Mouse (Mus musculus): ENCODE measurements around the gene Zmat3.

Gene Zmat3

GRCm38 (mm10) chr3:32371957-32372356 is 6.1 kb upstream of the Zmat3 start:
- DNase-seq (ENCODE audit: low read depth, low spot score): no peak

- DNase-seq (ENCODE audit: low read depth, low spot score): no peak
Observed at GRCm38 (mm10) chr3:32367516-32367915, 1.7 kb upstream of the Zmat3 start.

GRCm38 (mm10) chr3:32366246-32366734 is 476 bp upstream of the Zmat3 start:
- no peak for DNase-seq (ENCODE audit: low read depth, low spot score)

- no peak for DNase-seq (ENCODE audit: low read depth, low spot score)
Observed at GRCm38 (mm10) chr3:32364841-32365545, 821 bp downstream of the Zmat3 start.

- no peak for DNase-seq (ENCODE audit: low read depth, low spot score)
Observed at GRCm38 (mm10) chr3:32364195-32364594, 1.6 kb downstream of the Zmat3 start.

GRCm38 (mm10) chr3:32361221-32361620 is 4.6 kb downstream of the Zmat3 start:
- DNase-seq (ENCODE audit: low read depth, low spot score): no peak

DNA sequence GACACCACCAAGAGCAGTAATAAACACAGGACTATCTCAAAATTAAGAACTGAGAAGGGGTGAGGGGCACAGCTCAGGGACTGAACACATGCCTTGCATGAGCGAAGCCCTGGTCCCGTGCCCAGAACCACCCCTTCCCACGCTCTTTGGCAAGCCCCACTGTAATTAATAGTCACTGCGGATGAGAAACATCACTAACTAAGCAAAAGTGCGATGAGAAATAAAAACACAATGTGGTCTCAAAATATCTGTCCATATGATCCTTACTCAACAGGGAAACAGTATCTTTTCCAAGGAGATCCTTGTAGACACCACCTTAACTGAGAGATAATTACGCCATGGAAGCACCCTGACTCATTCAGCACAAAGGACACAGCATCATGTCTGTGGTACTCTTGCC is 17.9 kb downstream of the Zmat3 start:
- DNase-seq (ENCODE audit: low read depth, low spot score): no peak

- DNase-seq (ENCODE audit: low read depth, low spot score): no peak
Observed at GRCm38 (mm10) chr3:32345249-32345648, 20.6 kb downstream of the Zmat3 start.

- no peak for DNase-seq (ENCODE audit: low read depth, low spot score)
Observed at GRCm38 (mm10) chr3:32344825-32345224, 21.0 kb downstream of the Zmat3 start.

- DNase-seq (ENCODE audit: low read depth, low spot score): no peak
Observed at GRCm38 (mm10) chr3:32343371-32343770, 22.4 kb downstream of the Zmat3 start.

- DNase-seq (ENCODE audit: low read depth, low spot score): no peak
Observed at GRCm38 (mm10) chr3:32341434-32341833, 24.4 kb downstream of the Zmat3 start.

DNA sequence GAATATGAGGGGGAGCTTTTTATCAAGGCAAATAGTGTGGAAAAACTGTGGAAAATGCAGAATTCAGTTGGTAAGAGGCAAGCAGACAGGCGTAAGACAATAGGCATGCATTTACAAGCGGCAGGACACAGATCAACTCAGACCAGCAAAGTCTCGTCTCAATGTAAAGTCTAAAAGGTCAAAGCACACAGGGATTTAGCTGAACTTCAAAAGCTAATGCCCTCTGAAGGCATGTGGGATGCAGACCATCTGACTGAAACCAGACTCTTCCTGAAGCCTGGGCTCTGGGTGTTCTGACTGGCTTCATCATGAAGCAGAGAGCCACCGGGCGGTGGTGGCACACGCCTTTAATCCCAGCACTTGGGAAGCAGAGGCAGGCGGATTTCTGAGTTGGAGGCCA is 27.6 kb downstream of the Zmat3 start:
- DNase-seq (ENCODE audit: low read depth, low spot score): no peak

GRCm38 (mm10) chr3:32337770-32338169 is 28.0 kb downstream of the Zmat3 start:
- no peak for DNase-seq (ENCODE audit: low read depth, low spot score)

- no peak for DNase-seq (ENCODE audit: low read depth, low spot score)
Observed at GRCm38 (mm10) chr3:32334901-32335300, 30.9 kb downstream of the Zmat3 start.

GRCm38 (mm10) chr3:32333456-32334086 is 32.2 kb downstream of the Zmat3 start:
- peak; percentile 57 for DNase-seq (ENCODE audit: low read depth, low spot score)

GRCm38 (mm10) chr3:32317901-32318416 is 47.9 kb downstream of the Zmat3 start:
- DNase-seq (ENCODE audit: low read depth, low spot score): no peak

DNA sequence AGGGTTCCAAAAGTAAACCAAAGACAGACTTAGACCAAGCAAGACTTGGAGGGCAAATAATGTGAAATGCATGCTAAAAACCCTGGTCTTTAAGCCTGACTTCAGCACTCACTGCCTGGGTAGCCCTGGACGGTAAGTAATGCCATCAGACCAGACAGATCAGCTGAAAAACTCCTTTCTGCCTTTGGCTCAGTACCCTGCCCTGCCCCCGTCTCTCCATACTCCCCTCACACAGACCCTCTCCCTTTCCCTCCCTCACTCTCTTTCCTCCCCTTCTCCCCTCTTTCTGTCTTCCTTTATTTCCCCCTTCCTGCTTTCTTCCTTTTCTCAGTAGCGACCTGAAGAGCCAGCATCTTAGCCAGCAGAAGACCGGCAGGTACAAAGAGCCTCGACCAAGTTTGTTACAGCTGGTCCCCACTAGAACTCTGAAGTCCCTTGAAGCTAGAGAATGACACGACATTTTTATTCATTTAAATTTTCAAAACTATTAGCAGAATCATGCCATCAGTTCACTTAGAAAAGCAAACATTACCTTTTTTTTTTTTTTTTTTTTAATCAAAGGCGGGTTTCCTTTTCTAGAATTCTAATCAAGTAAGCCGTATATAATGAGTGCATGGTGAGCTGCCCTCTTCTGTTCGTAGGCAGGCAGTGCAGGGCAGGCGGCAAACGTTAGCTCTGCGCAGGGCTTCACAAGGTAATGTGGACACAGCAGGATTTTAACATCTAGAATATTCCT is 48.5 kb downstream of the Zmat3 start:
- peak; percentile 20 for DNase-seq (ENCODE audit: low read depth, low spot score)

GRCm38 (mm10) chr3:32314746-32315145 is 51.1 kb downstream of the Zmat3 start:
- DNase-seq (ENCODE audit: low read depth, low spot score): no peak

DNA sequence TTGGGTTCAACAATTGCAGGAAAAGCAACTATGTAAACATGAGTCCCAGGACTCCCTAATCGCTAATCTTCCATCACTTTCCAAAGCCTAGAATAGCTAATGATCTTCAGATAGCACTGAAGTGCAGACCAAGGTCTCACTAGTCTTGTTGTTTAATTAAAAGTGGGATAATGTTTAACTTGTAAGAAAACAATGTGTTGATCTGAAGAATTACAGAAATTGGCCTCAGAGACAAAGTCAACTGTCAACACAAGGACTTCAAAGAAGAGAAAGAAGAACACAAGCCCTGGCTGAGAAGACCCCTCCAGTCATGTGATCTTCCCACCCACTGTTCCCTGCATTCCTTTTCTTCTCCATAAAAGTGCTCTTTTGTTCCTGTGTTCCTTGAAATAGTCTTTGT is 61.6 kb downstream of the Zmat3 start:
- no peak for DNase-seq (ENCODE audit: low read depth, low spot score)

DNA sequence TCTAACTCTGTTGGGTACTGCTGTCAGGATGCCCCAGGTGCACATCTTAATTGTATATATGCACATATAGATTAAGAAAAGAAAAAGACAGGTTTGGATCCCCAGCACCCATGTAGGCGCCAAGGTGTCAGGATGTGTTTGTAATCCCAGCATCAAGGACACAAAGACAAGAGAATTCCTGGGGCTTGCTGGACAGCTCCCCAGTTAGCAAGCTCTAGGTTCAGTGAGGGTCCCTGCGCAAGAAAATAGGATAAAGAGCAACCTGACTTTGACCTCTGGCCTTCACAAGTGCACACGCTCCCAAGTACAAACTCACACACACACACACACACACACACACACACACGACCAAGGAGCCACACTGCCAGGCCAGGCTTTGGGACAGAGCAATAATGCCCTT is 73.8 kb downstream of the Zmat3 start:
- DNase-seq (ENCODE audit: low read depth, low spot score): no peak

Measured in brain, embryonic 18.5 days (tissue).